Mouse (Mus musculus): ENCODE data around the gene Ncaph2. TPM values are rescaled to one million over a fixed set of nuclear protein-coding genes. Genes with fewer than 3 reads are reported as not detected.
A peak's percentile ranks its signal among the peaks of the same experiment; 100 is the strongest.

Ncaph2 gene
- polyA plus RNA-seq (2017; shearing (Covaris generic)), result 100 to 1,000 TPM; 145 to 237 (median 180) TPM

DNA sequence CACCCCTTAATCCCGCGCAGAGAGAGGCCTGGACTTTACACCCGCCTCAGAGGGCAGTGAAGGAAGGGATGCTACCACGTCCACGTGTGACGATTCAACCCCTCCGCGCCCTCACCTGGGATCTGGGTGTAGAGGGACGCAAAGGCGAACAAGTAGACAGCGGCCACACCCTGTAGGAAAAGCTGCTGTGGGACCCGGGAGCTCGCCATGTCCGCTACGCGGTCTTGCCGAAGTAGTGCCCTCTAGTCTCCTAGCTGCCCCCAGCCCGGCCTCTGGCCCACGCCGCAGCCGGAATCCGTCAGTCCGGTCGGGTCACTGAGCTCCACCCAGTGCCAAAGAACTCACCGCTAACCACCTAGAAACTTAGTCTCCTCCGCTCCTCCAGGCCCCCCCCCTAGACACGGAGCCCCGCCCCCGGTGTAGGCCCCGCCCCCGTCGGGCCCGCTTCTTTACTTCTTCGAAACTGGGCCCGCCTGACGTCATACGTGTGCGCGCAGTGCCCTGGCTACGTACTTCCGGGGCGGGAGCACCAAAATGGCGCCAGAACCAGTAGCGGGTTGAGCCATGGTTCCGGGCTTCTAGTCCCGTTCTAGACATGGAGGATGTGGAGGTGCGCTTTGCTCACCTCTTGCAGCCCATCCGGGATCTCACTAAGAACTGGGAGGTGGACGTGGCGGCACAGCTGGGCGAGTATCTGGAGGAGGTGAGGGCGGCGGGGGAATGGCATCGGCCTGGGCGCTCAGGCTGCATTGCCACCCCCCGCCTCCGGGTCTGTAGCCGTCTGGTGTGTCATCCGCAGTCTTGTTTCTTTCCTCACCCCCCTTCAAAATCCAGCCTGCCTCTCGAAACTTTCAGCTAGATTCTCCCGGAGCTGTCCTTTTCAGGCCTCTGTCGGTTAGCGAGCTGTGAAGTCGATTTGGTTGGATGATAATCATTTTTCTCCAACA is at the start of gene Ncaph2, which contains the start of gene Lmf2:
Gene Ncaph2, plus strand, starts transcription at position 479 of the 947 bp plus-strand sequence.
Gene Lmf2, minus strand, starts transcription at position 419 of the 947 bp plus-strand sequence.
- ATAC-seq, result peak; percentile 92

DNA sequence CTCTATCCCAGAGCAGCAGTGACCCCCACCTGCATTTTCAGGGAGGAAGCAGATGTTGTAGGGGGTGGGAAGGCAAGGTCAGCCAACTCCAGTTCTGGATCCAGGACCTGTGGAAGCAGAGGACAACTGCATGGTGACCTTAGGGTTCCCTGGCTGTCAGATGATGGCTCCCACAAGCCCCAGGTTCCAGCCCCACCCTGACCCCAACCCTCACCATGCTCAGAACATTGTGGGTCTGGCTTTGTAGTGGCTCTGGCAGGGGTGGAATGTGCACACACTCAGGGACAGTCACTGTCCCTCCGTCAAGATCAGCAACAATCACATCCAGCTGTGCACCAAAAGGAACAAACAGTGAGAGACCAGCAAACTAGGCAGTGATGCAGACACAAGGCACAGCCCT is 49.6 kb upstream of the Ncaph2 start:
- ATAC-seq, result no peak

DNA sequence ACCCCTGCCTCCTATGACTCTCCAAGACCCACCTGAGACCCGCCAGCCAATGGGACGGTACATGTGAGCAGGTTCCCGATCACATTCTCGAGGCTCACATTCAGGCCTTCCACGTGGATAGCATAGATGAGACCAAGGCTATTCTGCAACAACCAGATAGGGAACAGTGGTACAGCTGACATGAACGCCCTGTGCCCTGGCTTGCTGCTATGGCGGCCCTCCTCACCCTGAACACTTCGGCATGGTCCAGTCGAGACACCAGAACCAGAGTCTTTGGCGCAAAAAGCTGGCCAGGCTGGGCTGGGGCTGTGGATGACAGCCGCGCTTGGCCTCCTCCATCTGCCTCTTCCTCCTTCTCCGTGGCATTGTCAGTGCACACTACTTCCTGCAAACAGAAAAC is 48.1 kb upstream of the Ncaph2 start:
- ATAC-seq, result no peak

DNA sequence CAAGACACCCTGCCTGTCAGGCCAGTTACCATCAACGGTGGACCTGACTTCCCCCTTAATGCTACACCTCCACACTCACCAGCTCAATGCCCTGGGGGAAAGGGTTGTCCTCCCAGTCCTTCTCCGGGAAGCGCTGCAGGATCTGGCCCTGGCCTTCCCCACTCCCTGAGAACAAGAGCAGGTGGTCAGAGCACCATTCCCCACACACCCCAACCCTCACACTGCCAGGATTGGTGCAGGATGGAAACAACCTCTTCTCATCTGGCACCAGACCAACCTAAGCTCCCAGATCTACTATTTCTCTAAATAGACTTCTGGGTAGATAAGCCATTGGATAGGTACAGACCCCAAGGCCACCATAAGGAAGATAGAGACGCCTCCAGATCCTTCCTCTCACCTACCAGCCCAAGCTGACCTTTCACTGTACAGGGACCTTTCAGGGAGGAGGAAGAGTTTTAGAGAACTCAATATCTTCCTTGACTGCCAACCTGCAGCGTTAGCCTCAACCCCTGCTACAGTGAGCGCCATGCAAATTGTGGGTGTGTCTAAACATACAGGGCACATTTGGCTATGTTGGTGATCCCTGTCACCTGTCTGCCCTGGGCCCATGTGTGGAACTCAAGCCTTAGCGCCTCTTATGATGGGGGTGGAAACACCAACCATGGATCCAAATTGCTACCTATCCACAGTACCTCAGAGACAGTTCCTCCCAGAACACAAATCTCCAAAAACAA is 46.9 kb upstream of the Ncaph2 start:
- ATAC-seq, result no peak

DNA sequence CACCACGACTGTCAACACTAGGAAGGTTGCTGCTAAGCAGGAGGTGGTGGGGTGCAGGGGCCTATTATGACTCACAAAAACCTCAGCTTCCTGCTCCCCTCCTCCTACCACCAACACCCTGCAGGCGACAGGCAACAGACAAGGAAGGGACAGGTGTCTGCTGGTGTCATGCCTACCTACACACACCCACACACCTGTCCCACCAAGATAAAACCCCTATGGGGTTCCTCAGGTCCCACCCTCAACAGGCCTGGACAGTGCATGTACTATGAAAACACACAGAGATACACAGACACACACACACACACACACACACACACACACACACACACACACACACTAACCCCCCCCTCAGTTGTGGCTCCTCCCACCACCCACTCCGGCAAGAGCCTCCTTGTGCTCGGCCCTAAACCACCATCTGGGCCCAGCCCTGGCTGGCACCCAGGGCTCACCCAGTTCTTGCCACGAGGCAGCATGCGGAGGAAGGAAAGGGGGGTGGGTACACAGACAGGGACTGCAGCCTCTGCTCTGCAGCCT is 45.5 kb upstream of the Ncaph2 start:
- peak; percentile 93 for ATAC-seq

DNA sequence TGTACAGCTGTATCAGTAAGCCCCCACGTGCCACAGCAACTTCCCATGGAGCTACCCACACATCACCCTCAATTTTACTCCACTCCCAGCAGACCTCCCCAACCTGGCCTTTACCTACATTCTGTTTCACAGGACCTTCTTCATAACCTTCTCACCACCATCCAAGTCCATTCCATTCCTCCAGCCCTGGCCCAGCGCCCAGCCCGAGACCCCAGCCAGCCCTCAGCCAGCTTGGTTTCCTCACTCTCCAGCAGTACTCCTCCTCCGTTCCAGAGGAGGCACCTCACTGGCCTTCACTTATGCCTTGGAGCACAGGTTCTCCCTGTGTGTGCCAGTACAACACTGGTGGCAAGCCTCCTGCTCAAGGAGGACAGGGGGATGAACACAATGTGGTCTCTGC is 42.2 kb upstream of the Ncaph2 start:
- no peak for ATAC-seq

DNA sequence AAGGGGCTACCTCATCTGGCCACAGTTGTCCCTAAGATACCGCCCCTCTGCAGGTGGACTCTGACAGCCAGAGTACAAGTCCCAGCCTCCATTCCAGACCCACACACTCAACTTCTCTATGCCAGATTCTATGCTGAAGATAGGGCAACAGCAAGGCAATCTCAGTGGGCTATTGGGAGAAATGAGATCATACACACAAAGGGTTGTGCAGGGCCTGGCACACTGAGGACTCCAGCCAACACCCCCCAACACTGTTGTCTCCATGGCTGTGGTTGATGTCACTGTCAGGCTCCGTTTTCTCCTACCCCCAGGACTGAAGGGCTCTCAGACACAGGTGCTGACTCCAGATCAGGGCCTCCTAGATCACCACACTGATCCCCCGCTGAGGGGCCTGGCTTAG is 41.4 kb upstream of the Ncaph2 start:
- no peak for ATAC-seq

DNA sequence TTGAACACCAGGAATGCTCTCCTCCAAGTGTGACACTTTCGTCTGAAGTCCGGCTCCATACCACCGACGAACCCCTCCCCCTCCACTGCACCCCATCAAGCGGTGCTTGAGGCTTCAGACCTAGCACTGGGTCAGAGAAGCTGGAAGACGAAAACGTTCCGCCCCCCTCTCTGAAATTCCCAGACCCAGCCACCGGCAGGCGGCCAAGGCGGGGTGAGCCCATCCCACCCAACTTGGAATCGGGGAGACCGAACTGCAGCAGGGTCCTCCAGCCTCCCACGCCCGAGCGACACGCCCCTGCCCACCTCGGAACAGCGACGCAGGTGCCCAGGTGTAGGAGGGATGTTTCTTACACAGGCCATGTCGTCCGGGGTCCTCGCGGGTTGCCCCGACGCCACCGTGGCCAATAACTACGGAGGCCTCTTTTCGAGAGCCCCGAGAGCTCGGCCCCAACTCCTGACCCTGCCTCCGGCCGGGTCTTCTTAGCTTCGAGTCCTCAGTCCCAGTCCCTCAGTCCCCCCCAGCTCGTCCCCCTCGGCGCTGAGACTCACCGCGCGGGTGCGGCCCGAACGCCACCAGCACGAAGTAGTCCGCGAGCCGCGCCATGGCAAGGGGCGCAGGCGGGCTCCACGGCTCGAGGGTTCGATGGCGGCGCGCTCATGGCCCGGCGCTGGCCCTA is 40.9 kb upstream of the Ncaph2 start:
- peak; percentile 8 for ATAC-seq

DNA sequence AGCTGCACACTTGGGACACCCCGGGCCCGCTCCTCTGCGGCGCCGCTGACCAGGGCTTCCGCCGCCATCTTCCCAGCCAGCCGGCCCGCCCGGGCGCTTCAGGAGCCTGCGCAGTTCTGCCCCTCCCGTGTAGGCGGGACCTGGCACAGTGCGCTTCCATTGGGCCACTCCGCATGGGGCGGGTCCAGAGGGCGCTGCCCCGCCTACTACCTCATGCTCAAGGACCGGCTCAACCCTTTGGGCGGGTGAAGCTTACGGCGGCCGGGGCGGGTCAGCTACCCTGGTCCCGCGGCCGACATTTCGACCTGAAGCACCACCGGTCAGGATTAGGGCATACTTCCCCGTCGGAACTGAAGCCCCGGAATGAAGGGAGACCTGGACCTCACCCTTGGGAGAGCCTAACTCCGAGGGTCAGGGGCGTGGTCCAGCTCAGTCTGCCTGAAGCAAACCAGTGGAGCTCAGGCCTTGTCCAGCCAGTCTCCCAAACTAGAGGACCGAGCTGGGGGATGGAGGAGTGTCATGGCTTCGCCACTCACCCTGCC is 40.3 kb upstream of the Ncaph2 start, which contains the start of gene Sbf1:
Gene Sbf1, minus strand, starts transcription at position 122 of the 542 bp plus-strand sequence.
- peak; percentile 92 for ATAC-seq

DNA sequence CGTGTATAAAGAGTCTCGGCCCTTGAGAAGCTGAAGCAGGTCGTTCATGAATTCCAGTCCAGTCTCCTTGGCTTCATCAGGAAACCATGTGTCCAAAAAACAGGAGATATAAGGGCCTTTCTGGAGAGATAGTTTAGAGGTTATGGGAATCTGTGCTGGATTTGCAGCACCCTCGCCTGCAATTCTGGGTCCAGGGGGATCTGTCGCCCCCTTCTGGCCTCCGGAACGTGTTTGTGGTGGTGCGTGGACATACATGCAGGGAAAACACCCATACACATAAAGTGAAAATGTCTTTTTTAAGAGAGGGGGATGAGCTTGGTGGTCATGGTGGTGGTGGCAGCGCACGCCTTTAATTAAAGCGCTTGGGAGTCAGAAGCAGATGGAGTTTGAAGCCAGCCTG is 39.4 kb upstream of the Ncaph2 start:
- ATAC-seq, result no peak

DNA sequence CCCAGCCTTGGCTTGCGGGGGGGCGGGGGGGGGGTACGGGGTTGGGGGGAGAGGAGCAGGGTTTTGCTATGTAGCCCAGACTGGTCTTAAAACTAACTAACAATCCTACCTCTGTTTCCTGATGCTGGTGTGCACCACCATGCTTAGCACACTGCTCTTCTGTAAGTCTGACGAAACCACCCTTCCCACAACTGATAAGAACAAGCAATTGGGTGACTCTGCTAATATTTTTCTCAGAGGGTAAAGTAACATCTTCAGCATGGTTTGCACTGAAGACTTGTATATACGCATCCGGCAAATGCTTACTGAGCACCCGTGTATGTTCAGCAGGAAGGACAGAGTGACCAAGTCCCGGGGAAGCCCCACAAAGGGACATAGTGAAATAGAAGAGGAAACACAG is 34.3 kb upstream of the Ncaph2 start:
- no peak for ATAC-seq

DNA sequence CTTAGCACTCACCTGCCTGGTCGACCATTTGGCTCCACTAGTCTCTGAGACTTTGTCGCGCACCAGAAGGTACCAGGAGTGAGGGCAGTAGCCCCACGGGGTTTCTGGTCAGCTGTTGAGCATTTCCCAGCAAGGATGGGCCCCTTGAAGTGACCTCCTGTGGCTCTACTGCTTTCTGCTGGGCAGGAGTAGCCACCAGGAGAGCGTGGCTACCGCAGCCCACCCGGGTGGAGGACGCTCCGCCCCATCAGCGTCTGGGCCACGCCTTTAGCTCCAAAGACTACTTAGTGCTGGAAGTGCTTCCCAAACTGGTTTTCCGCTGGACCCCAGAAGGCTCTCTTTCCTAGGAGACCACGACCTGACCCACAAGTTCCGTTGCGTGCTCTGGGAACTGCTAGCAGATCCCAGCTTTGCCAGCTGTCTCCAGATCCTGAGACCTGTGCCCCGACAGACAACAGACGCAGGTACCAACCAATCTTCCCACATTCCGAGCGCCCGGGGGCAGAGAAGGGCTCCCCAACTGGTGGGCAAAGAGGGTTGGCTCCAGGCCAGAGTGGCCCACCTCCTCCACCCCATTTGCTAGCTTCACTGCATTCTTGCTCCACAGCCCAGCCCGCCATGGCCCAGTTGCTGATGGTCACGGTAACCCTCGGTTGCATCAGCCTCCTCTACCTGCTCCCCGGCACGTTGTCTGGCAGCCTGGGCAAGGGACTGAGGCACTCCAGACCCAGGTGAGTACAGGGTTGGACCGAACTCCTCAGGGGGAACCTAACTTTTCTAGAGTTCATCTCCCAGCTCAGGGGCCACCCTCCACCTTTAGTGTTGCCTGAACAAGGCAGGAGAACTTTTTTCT is 32.6 kb upstream of the Ncaph2 start, which contains the start of gene Adm2:
Gene Adm2, plus strand, starts transcription at position 51 of the 853 bp plus-strand sequence.
- ATAC-seq, result no peak

DNA sequence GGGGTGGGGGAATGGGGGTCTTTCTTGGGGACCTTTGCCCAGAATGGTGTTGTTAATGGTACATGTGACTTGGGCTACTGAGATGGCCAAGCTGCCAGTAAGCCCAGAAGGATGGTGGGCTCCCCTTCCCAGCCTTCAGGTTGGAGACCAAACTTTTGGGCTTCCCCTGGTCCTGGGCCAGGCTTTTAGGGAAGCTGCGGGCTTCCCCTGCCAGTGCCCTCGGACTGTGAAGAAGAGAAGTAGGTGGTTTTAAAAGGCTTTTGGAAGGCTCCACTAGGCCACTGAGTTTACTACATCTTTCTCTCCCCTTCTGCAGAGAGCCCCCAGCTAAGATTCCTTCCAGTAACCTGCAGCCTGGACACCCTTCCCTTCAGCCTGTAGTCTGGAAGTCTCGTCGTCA is 31.9 kb upstream of the Ncaph2 start:
- no peak for ATAC-seq

DNA sequence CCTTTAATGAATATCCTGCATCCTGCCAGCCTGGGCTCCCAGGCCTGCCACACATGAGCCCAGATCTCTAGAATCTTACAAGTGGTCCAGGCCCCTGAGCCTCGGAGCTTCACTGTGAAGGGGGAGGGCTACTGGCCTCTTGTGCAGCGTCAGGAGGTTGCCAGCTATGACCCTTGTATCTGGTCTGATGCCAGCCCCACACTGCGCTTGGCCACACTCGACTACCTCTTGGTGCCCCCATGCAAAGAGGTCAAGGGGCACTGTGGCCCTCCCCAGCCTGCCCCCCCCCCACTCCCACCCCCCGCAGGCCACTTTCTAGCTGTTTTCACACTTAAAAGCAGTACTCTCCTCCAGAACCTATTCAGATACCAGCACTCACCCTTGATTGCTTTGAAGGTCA is 29.1 kb upstream of the Ncaph2 start:
- no peak for ATAC-seq

DNA sequence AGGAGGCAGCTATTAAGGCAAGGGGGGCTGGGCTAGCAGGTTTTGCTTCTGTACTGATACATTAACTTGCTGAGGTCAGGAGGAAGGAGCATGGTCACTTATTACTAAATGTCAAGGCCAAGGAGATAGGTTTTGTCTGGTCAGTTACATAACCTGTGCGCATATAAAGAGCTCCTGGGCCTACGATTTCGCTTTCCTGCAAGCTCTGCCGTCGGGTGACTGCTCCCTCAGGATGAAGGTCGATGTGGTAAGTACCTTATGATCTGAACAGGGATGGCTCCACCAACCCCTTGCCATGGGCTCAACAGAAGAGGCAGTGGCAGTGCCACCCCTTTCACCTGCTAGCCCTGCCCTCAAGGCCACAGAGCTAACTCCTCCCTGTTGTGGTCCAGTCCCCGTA is 21.2 kb upstream of the Ncaph2 start, which contains the start of gene Miox:
Gene Miox, plus strand, starts transcription at position 128 of the 400 bp plus-strand sequence.
- ATAC-seq, result no peak

DNA sequence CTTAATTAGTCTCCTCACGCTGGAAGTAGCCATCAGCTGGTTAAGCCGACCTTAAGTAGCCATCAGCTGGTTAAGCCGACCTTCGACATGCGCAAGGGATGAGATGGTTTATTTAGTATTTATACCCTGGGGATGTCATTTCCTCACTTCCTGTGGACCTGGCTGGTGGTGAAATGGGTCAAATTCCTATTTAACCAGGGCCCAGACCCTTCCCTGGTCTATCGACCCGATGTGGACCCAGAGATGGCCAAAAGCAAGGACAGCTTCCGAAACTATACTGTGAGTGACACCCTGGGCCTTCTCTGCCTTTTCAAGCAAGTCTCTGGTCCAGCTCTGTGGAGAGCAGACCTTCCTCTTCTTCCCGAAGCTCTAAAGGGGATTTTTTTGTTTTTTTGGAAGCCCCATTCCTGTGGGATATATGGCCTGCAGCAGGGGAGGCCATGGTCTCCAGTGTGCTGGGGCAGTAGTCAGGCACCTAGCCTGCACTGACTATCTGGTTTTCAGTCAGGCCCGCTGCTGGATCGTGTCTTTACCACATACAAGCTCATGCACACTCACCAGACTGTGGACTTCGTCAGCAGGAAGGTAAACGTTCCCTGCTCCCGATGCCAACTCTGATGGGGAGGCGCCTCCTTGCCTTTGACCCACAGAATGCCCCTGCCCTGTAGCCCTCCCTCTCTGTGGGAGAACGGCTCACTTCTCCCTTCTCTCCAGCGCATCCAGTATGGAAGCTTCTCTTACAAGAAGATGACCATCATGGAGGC is 20.6 kb upstream of the Ncaph2 start:
- no peak for ATAC-seq

DNA sequence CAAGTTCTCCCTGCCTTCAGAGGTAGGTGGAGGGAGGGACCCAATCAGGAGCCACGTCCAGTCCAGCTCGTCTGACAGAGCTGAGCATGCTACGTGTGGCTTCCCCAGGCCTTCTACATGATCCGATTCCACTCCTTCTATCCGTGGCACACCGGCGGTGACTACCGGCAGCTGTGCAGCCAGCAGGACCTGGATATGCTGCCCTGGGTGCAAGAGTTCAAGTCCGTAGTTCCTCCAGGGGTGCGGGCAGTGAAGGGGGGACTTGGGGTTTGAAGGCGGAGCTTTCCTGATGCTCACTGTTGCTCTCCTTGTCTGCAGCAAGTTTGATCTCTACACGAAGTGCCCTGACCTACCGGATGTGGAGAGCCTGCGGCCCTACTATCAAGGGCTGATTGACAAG is 19.1 kb upstream of the Ncaph2 start:
- no peak for ATAC-seq

DNA sequence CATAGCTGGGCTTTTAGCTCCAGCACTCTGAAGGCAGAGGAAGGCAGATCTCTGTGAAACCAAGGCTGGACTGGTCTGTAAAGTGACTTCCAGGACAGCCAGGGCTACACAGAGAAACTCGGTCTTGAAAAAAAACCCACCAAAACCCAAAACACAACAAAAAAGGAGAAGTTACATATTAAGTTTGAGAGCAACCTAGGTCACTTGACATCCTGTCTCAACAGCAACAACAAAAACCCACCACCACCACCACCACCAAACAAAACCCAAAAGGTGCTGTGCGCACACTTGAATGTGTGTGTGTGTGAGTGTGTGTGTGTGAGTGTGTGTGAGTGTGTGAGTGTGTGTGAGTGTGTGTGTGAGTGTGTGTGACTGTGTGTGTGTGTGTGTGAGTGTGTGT is 15.8 kb upstream of the Ncaph2 start:
- ATAC-seq, result no peak

DNA sequence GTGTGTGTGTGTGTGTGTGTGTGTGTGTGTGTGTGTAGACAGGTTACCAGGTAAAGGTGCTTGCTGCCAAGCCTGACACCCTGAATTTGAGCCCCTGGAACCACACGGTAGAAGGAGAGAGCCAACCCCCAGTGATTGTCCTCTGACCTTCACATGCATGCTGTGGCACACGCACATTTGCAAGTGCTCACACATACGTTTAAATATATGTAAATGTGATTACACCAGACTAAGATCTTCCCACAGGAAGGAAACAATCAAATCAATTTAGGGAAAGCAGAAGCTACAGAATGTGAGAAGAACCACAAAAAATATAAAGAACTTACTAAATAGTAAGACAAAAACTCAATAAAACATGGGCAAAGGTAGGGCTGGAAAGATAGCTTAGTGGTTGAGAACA is 15.4 kb upstream of the Ncaph2 start:
- no peak for ATAC-seq

DNA sequence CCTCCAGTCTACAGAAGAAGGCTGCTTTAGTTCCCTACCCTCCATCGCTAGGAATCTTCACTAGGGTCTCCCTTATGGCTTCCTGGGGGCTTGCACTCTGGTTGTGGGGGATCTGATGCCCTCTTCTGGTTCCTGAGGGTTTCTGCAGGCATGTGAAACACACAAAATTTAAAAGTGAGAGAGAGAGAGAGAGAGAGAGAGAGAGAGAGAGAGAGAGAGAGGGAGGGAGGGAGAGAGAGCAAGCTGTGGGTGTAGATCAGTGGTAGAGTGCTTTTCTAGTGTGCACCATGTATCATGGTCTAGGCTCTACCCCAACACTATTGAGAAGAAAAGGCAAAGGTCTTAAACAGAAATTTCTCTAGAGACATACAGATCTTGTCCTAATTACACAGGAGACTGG is 13.8 kb upstream of the Ncaph2 start:
- ATAC-seq, result no peak
